Mouse (Mus musculus) cortical plate, adult 2 months (tissue): ENCODE measurements around the gene Rdh19.

Experiments
- CTCF ChIP-seq: fragments of 200-500 bp; IDR thresholded peaks from 2 replicates; pipeline ENCODE4 v1.5.1; 2011; ENCODE audit warnings: mild to moderate bottlenecking, control low read depth, low read length; ENCODE audit not compliant: insufficient read depth; ENCODE audit errors: extremely low read depth
- POLR2A ChIP-seq: fragments of 200-500 bp; IDR thresholded peaks from 2 replicates; pipeline ENCODE4 v1.6.1; 2011; ENCODE audit warnings: mild to moderate bottlenecking, low read length, control low read depth; ENCODE audit not compliant: insufficient read depth; ENCODE audit errors: extremely low read depth

DNA sequence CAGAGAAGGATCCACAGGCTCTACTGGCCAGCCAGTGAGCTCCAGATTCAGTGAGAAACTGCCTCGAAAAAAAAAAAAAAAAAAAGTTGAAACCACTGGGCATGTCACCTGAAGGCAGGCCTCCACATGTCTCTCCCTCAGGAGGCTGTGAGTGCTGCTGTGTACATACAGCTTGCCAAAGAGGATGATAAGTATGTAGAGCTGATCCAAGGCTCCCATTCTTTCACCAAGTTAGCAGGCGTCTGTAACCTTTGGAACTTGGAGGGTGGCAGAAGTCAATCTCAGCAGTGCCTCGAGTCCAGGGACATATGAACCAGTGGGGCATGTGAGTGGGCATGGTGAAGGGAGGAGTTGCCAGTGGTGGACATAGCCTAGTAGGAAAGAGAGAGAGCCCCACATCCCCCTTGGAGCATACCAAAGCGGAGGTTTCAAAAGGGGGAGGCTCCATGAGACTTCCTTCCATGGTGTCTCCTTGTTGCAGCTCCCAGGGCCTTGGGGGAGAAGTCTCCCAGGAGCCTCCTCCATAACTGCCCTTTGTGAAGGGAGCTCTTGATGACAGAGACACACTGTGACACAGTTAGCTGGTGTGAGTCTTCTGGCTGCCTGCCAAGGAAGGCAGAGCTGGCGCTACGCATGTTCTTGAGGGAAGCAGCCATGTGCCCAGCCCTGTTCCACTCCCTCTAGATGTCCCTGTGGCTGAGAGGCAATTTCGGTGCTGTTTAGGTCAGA lies 55.2 kb downstream of the Rdh19 start:
- no peak for TF ChIP-seq CTCF
- no peak for TF ChIP-seq POLR2A
